Mouse (Mus musculus): ENCODE measurements around the gene Myo5a.

- TF ChIP-seq CTCF (IDR thresholded peaks at IDR 0.05; ENCODE audit: extremely low read depth, insufficient read depth, insufficient read length, insufficient replicate concordance) = no peak
- TF ChIP-seq POLR2A (IDR thresholded peaks at IDR 0.05; ENCODE audit: low read depth, low read length) = no peak
Measured at GRCm38 (mm10) chr9:75236416-75237308, 165.8 kb downstream of the Myo5a start.

Measured in spleen, adult 2 months (tissue).